Mouse (Mus musculus) olfactory bulb, adult 2 months (tissue): ENCODE data around the gene Esr1.
"Not testable (repeated sequence)": the region's sequence is repeated elsewhere in the genome, so short reads cannot be mapped to it uniquely, and the experiment has no call there.

ENCODE experiments used
- CTCF ChIP-seq: fragments of 200-500 bp; IDR thresholded peaks from 2 replicates; pipeline ENCODE4 v1.5.1; 2012; ENCODE audit warnings: low read depth, mild to moderate bottlenecking, low read length, moderate library complexity; ENCODE audit not compliant: insufficient read depth
- POLR2A ChIP-seq: fragments of 200-500 bp; IDR thresholded peaks from 2 replicates; pipeline ENCODE4 v1.6.1; 2012; ENCODE audit warnings: mild to moderate bottlenecking, low read depth, low read length, moderate library complexity; ENCODE audit not compliant: insufficient read depth

GRCm38 (mm10) chr10:4619426-4619825 lies 8.0 kb downstream of the Esr1 start:
- TF ChIP-seq POLR2A, CTCF: not testable (repeated sequence)
